Mouse (Mus musculus) megakaryocyte progenitor cell, adult 5-6 weeks (primary cell): Measurements from ENCODE around the gene Dlgap3. TPM values are rescaled to one million over a fixed set of nuclear protein-coding genes. Genes with fewer than 3 reads are reported as not detected.

Source experiments
- ATAC-seq: replicated peaks from 2 replicates; pipeline ENCODE4 v1.8.0; 2016; ENCODE audit warnings: mild to moderate bottlenecking, moderate TSS enrichment, inconsistent platforms; ENCODE audit not compliant: poor library complexity
- total RNA-seq, 2 experiments: library from RNA; stranded (forward) in 1 of 2; stranded (reverse) in 1 of 2; fragments of 157-497, 149-512 nt in 1 of 2; fragments of 200-1000 nt in 1 of 2; gene quantifications; 2 replicates each; pipeline versions ENCODE4 v1.2.3 to v1.2.4; 2015 to 2017

Gene Dlgap3
- total RNA-seq, 2 experiments from 2014 or later, result not detected

DNA sequence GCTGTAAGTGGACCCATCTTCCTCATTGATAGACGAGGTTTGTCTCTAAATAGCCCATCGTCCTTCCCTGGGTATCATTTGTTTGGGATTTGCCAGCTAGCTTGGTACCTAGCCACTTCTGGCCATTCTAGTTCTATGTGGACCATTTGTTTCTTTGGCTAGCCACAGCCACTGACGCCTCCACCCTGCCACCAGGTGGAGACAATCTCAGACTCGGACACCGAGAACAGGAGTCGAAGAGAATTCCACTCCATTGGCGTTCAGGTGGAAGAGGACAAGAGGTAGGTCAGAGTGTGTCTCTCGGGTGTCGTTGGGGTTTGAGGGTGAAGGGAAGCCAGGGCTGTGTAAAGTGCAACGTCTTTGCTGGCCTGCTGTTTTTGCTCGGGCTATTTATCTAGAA is 46.1 kb downstream of the Dlgap3 start:
- ATAC-seq, result no peak

DNA sequence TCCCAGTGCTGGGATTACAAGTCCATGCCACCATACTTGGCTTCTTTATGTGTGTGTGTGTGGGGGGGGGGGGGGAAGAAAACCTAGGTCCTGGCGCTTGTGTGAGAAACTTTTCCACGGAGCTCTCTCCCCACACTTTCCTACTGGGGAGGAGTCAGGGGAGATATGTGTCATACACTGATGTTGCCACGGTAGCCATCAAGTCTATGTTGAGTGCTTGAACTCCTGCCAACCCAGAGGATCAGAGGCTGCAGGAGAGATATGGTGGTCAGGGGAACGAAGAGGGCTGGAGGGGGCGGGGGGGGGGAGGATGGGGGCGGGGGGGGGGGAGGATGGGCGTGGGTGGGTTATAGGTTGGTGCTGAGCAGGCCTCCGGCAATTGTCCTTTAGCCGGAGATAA is 46.8 kb downstream of the Dlgap3 start:
- ATAC-seq, result no peak

DNA sequence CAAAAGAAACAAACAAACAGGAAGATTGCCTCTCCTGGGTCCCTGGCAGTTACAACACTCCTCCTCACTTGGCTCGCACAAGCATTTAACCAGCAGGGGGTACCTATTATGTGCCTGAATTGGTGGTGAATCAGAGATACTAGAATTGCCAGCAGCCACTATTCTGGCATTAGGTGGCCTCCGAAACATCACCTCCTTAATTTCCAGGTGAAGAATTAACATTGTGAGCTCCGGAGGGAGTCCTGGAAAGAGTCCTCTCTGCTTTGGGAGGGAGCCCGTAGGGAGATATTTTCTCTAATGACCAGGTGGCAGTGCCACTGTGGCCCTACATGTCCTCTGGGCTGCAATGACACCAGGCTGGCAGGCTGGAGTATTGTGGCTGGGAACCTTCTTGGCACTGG is 47.2 kb downstream of the Dlgap3 start:
- ATAC-seq, result no peak

DNA sequence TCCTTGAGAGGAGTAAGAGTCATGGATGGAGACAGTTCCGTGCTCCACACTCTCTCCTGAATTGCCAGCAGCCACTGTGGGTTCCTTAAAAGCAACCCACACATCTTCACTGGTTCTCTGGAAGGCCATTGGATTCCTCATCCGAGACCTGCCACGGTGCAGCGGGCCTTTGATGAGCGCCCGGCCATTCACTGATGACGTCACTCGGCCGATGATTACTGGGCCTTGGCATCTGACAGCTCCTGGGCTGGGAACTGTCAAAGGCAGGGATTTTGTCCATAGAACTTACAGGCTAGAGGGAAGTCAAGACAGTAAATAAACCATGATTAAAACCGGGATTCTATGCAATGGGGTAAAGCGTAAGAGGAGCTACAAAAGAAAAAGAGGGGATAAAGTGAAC is 48.0 kb downstream of the Dlgap3 start:
- no peak for ATAC-seq

DNA sequence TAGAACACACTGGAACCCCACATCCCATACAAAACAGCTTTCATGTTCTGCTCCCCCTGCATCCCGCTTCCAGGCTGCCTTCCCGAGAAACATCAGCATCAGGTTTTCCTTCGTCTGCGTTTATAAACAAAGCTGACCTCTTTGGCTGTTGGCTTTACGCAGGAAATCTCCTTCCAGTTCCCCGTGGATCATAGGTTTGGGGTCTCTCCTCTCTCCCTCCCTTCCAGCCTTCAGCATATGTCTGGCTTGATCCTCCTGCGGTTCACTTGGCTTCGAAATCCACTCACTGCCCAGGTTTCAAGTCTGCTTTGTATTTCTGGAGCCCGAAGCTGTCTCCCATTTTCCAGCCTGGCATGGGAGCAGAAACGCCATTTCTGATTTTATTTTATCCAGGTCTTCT is 54.3 kb downstream of the Dlgap3 start:
- ATAC-seq, result no peak

DNA sequence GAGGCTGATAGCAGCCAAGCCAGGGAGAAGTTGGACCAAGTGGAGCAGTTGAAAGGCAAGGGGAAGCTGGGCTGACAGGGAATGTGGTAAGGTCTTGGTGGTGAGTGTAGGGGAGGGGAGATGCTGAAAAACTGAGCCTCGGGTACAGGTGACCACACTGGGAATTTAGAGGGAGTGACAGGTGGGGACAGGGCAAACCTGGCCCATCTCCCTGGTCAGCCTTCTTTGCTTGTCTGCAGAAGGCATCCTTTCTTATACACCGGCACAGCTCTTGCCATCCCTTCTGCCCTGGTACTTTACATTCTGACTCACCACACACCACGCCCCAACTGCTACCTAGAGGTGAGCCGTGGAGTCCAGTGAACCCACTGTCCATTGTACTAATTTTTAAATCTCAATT is 54.8 kb downstream of the Dlgap3 start:
- ATAC-seq, result no peak

DNA sequence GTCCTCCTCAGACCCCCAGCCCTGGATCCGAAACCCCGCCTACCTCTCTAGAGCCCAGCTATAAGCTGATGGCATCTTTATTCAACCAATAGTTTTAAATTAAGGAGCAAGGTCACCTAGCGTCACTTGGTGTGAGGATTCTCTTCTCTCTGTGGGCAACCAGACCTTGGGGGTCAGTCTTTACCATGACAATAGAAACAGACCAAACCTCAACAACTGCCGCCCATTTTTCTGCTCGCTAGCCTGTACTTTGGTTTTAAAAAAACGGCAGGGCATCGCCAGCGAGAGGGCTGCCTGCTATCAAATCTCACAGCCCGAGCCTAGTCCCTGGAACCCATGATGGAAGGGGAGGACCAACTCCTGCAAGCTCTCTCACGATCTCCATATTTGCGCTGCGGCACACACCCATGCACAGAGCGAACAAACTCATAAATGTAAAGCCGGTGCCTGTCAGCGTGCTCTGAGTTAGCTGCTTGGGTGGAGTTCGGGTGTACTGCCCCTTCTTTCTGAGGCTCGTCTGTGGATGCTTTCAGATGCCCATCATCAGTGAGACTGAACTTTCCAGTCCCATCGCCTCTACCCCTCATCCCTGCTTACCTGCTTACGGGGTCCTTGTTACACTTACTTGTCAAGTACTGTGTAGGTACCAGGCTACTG is 55.6 kb downstream of the Dlgap3 start:
- no peak for ATAC-seq

DNA sequence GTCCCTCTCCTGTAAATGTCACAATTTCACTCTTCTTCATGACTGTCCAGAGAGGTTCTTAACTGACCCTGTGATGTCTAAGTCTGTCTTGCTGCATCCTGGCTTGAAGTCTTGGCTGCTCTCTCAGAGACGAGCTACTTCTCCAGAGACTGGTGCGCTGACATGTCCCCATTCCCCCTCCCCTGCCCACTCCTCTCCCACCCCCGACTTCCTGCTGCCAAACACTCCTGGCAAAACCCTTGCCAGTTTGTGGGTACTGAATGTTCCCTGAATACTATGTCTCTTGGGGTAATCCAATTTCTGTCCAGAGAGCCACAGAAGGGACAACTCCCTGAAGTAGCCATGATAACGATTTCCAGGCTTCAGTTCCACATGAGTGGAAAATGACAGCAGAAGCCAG is 57.1 kb downstream of the Dlgap3 start:
- ATAC-seq, result no peak

DNA sequence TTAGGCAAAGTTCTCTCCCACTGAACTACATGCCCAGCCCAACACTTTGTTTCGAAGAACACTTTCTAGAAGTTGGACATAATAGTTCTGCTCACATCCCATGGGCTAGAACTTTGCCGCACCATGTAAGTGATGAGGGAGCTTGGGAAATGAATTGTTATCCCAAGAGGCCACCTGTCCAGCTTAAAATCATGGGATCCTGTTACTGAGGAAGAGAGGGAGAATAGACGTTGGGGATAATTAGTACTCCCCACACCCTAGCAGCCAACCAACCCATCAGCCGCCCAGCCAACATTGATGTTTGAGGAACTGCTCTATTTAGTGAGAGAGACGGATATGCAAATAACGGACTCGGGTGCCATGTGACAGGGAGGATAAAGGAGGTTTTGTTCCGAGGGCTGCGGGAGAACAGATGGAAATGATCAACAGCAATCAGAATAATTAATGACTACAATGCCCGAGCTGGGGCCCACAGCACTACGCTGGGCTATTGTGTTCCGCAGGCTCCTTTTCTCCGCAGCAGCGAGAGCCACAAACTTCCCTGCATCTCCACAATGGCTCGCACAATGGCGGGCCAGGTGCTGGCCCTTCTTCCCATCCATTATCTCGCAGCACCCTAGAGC is 58.2 kb downstream of the Dlgap3 start:
- no peak for ATAC-seq

DNA sequence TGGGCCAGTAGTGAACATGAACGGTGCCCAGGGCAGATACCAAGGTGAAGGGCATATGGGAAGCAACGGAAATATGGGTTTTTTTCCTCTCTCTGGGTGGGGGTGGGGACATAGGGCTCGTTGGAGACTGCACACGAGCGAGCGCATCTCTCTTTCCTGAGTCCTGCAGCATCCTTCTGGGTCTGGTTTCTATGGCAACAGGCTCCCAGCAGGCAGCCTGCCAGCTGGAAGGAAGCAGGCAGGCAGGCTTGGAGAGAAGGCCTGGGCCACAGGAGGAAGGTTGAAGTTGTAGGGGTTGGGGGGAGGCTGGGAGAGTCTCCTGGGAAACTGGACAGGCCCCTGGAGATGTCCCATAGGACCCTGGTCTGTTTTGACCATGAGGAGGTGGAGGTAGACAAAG is 63.0 kb downstream of the Dlgap3 start:
- no peak for ATAC-seq

DNA sequence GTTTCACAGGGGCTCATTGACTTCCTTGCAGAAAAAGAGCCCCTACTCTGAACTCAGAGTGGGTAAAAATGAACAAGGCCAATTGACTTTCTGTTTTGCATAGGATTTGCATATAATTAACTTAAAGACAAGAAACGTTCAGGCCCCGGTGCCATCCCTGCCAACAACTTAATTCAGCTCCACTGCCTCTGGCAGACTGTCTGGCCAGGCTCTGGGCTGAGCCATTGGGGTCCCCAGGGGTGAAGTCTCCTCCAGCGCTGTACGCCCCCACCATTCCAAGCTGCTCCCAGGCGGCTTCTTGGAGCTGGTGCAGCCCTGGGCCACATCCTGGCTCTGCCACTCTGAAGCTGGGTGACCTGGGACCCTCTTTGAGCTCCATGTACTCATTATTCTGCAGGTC is 63.5 kb downstream of the Dlgap3 start:
- no peak for ATAC-seq

DNA sequence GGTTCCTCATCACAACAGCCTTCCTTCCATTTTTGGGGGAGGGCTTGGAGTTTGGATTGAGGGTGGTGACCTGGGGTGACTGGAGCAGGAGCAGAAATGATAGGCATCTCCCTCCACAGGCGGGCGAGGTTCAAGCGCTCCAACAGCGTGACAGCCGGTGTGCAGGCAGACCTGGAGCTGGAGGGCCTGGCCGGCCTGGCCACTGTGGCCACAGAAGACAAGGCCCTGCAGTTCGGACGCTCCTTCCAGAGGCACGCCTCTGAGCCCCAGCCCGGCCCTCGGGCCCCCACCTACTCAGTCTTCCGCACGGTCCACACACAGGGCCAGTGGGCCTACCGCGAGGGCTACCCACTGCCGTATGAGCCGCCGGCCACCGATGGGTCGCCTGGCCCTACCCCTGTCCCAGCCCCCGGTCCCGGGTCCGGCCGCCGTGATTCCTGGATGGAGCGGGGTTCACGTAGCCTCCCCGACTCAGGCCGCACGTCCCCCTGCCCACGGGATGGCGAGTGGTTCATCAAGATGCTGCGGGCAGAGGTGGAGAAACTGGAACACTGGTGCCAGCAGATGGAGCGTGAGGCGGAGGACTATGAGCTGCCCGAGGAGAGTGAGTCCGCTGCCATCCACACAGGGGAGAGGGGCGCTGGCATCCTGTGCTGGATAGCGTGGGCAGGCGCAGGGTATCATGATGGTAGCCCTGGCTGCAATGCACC is 64.6 kb downstream of the Dlgap3 start:
- ATAC-seq, result no peak

DNA sequence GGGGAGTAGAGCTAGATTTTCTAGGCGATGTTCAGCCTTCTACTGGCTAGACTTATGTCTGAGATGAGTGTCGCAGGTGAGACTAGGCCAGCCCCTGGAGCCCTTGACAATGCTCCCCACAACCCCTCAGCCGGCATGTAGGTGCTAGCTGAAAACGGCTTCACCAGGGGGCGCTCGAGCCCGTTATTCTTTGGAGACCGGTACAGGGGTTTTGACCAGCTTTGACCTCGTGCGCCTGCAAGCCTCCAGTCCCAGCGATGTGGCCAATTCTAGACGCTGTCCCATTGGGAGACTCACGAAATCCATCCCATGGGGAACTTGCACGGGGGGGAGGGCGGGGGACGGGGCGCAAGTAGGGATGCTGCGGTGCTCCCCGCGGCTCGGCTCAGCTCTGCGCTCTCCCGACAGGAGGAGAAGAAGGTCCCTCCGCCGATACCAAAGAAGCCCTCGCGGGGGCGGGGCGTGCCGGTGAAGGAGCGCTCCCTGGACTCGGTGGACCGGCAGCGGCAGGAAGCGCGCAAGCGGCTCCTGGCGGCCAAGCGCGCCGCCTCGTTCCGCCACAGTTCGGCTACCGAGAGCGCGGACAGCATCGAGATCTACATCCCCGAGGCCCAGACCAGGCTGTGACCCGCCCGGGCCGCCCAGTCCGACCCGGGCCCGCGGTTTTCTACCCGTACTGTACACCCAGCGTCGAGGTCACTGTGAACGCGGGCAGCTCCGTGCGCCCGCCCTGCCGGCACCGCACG is 66.9 kb downstream of the Dlgap3 start:
- ATAC-seq, result peak; percentile 87

DNA sequence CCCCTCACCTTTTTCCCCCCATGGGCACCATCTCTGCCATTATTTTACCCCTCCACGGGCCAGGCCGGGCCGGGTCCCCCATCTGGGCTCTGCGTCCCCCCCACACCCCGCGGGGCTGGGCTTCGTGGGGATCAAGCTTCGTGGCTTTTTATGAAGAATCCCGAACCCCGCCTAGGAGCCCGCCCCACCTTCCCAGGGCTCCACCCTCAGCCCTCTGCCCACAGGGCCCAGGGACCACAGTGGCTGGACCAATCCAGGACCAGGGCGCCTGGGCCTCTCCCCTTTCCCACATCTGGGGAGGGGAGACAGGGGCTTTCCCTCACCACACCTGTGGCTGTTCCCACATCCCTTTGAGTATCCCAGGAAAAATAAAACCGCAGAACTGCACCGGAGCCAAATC is 67.6 kb downstream of the Dlgap3 start:
- ATAC-seq, result no peak

DNA sequence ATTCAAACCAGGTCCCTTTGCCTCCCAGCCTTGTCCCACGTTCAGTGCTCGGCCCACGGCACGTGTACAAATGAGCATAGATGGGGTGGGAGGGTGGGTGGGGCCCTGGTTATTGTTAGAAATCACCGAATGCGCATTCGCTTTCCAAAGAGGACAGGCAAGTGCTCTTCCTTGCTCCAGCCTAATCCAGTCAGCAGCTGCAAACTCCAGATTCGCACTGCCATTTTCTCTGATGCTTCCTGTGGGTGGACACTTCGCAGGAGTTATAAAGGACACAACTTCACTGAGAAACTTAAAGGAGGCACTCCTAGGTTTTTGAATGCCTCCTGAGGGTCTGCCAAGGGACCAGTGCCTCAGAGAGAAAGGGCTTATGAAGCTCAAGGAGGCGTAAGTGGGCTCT is 68.3 kb downstream of the Dlgap3 start:
- no peak for ATAC-seq

DNA sequence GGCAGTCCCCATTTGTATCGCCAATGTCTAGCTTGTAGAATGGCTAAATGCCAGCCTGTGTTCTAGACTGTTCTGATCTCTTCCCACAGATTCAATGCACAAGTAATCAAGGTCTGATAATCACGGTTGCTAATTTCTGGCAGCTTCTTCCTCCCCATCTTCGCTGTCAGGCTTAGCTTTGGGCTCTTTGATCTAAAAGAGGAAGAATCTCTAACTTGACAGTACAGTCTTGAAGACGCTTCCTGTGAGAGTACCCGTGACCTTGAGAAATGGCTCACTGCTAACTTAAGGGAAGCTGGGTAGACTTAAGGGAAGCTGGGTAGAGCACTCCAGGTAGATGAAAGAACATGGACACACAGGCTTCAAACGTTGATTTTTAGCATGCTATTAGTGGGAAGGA is 73.7 kb downstream of the Dlgap3 start:
- peak; percentile 50 for ATAC-seq

DNA sequence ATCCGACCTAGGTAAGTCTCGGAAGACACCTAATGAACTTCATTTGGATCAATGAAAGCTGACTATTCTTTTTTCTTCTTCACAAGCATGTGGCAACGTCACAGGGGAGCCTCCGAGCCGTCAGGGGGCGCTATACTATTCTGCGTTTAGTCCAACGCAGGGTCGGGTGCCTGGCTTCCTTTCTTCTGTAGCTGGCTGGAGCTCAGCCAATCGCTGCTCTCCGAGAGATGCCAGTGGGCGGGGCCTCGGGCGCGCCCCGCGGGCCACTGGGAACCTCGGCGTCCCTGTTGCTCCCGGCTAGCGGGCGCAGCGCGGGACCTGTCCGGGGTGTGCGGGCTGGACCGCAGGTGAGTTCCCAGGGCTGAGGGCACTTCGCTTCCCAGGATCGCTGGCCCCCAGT is 74.5 kb downstream of the Dlgap3 start, which contains the start of gene Smim12:
TSS of gene Smim12 (plus strand) at position 233 of the 400 bp plus-strand sequence.
- ATAC-seq, result peak; percentile 95

DNA sequence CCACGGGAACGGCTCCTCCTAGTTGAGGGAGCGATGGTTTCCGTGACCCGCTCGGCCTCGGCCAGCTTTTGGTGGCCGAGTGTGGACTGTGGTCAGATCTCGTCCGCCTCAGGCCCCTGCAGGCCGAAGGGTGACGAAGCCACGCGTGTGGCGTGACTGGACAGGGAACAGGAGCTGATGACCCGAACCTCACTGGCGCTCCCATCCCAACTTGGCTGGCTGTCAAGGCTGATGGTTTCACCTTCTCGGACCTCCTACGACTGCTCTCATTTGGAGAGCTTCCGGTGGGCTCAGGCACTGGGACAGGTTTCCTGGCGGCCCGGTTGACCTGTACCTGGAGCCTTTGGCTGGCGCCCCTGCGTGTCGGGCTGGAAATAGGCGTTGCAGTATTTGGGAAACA is 74.9 kb downstream of the Dlgap3 start:
- ATAC-seq, result peak; percentile 11

DNA sequence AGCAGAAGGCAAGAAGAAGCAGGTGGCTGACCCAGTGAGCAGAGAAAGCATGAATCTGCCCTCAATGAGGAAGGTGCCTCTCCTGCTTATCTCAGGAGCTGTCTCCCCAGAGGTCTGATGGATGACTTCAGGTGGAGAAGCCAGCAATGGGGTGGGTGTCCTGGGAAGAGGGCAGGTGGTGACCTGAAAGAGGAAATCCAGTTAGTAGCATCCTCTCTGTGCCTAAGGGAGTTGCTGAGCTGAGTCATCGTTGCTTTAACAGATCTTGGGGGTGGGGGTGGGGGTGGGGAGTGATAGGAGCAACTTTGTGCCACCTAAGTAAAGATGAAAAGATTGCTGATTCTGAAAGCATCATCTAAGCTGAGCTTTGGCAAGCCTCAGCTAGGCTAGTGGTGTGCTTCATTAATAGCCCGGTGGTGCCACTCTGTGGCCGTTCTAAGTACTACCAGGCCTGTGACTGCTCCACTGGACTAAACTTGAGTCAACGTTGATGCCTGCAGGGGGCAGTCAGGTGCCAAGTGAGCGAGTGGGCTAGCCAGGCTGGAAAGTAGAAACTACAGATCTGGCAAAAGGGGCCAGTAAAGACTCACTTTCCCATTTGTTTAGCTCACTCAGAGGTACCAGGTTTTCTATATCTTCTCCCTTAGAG is 80.8 kb downstream of the Dlgap3 start:
- ATAC-seq, result peak; percentile 99

DNA sequence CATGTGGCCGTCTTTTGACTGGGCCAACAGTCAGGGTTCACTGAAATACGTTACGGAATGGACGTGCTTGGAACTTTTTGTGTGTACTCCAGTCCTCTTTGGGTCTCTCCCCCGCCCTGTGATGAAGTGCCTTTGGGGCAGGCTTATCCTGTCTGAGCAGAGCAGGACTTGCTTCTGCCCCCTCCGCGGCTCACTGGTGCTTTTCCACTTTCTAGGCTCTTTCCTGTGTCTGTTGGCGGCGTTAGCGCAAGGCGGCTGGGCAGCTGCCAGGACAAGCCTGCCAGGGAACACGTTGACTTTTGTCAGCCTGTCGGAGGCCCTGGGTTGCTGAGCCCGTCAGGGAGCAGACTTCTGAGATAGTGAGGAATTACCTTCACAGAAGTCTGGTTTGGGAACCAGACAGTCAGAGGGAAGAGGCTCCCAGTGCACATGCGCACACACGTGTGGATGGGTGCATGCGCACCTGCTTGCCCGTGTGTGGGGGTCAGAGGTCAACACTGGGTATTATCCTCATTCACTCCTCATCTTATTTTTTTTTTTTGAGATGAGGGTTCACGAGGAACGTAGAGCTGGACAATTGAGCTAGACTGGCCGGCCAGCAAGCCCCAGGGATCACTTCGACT is 83.1 kb downstream of the Dlgap3 start:
- peak; percentile 45 for ATAC-seq

DNA sequence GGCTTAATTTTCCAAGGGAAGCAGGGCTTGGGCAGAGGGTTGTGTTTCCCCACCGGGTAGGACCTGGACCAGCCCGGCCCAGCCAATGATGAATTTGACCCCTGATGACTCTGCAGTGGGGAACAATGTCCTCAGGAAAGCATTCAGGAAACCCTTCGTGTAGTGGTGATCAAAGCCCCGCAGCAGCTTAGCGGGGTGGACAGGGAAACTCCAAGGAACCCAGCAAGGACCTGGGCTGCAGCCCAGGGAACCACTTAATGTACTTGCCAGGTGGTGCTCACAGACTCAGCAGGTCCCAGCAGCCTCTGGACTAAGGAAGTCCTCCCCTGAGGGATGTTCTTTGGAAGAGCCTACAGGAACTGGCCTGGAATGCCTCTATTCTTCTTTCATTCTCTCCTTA is 87.7 kb downstream of the Dlgap3 start:
- no peak for ATAC-seq
